13 mouse cellular contexts compared by ENCODE assay signal in genomic region chr7:12880036-12880435, GRCm38 (mm10). TPM values are rescaled to one million over a fixed set of nuclear protein-coding genes. Genes with fewer than 3 reads are reported as not detected.
DNase-seq lines count a peak whose midpoint lies in the region; ATAC-seq and TF ChIP-seq lines count a peak whose summit lies in the region.
"Had no signal": no experiment of that assay in that cellular context is flagged by ENCODE, and none has a peak within 500 bp of the region (broad histone marks: within the 10 kb centered on the region; RNA-seq: fewer than 3 reads in every experiment).

No protein-coding gene starts in this region.

- no peak for DNase-seq in frontal cortex, postnatal 25 days (ENCODE audit: low spot score in 2 of 2)
- no peak for DNase-seq in testis, postnatal 10 days (ENCODE audit: low spot score)
- no peak for DNase-seq in adrenal gland, postnatal 25 days
- no peak for DNase-seq in adrenal gland, postnatal 10 days
- DNase-seq: B cell, adult 2 months; kidney, adult 9 months; right cerebral cortex, adult 18-20 months had no signal

- no peaks in the 10 kb centered on the region for H3K27me3 ChIP-seq in testis, adult 2 months (ENCODE audit: control insufficient read depth, insufficient read depth, low read length)
- H3K27me3 ChIP-seq in midbrain, embryonic 16.5 days (ENCODE audit: control insufficient read depth, insufficient read depth, low read depth, low read length): no peaks in the 10 kb centered on the region
- H3K27me3 ChIP-seq: liver, embryonic 12.5 days; lung, embryonic 15.5 days had no signal

- H3K4me3 ChIP-seq in testis, adult 2 months (ENCODE audit: control insufficient read depth, low read depth, low read length): peak overlapping the region; percentile 57; the same call in 1 of the 2 replicates
- H3K4me3 ChIP-seq in midbrain, embryonic 16.5 days (ENCODE audit: low read depth, low read length): peak overlapping the region; percentile 85; the same call in 1 of the 2 replicates

- no peak for TF ChIP-seq CTCF in testis, adult 2 months (IDR thresholded peaks at IDR 0.05; ENCODE audit: control insufficient read depth, insufficient read depth, insufficient replicate concordance, low read depth, low read length)

- H3K36me3 ChIP-seq in testis, adult 2 months (ENCODE audit: control insufficient read depth, insufficient read depth, low read length): no peaks in the 10 kb centered on the region
- peaks cover 7% of the 10 kb centered on the region for H3K36me3 ChIP-seq in midbrain, embryonic 16.5 days (ENCODE audit: control insufficient read depth, insufficient read depth, low read length)
- H3K36me3 ChIP-seq: liver, embryonic 12.5 days had no signal

- no peaks in the 10 kb centered on the region for H3K9me3 ChIP-seq in midbrain, embryonic 16.5 days (replicated peaks; ENCODE audit: control insufficient read depth, low read length, poor library complexity, severe bottlenecking)
- H3K9me3 ChIP-seq: liver, embryonic 12.5 days; lung, embryonic 15.5 days had no signal

- no peak overlapping the region for H3K27ac ChIP-seq in testis, adult 2 months (ENCODE audit: control insufficient read depth, insufficient read depth, low read depth, low read length)
- H3K27ac ChIP-seq in midbrain, embryonic 16.5 days (ENCODE audit: low read length): no peak overlapping the region
- H3K27ac ChIP-seq: liver, embryonic 12.5 days; lung, embryonic 15.5 days had no signal

- peak; percentile 46 for ATAC-seq in frontal cortex, adult (ENCODE audit: low TSS enrichment)
- ATAC-seq in midbrain, embryonic 16.5 days: peak; percentile 33; the same call in 1 of the 2 replicates

- TF ChIP-seq POLR2A in testis, adult 2 months (IDR thresholded peaks at IDR 0.05; ENCODE audit: control insufficient read depth, low read depth, low read length): no peak

- H3K4me2 ChIP-seq in midbrain, embryonic 16.5 days (ENCODE audit: low read length): peak overlapping the region; percentile 71

- H3K9ac ChIP-seq in midbrain, embryonic 16.5 days (ENCODE audit: low read depth, low read length): no peak overlapping the region

- H3K4me1 ChIP-seq in testis, adult 2 months (ENCODE audit: control insufficient read depth, insufficient read depth, low read length): peaks cover 6% of the 10 kb centered on the region
- peaks cover 15% of the 10 kb centered on the region for H3K4me1 ChIP-seq in midbrain, embryonic 16.5 days (ENCODE audit: control insufficient read depth, insufficient read depth, low read length)

RNA-seq across cellular contexts. Expression of gene Zfp128, which starts 0.9 kb away (rescaled TPM):
- polyA plus RNA-seq in testis, adult 2 months (2012; rRNA removed): 3.4 and 3.5 TPM in 2 replicates
- polyA plus RNA-seq in midbrain, embryonic 16.5 days (2015; fragmentation: Nextera tagmentation; extraction: Ambion mirVana): 8.2 and 8.7 TPM in 2 replicates
- total RNA-seq in adrenal gland, postnatal 25 days (2021): 3.6 and 3.7 TPM in 2 replicates
- 1 to 10 TPM; 3.4 to 4.2 TPM for total RNA-seq in adrenal gland, postnatal 10 days (2021)

RNA-seq across cellular contexts. Expression of gene Zscan22, which starts 17.6 kb away (rescaled TPM):
- polyA plus RNA-seq in testis, adult 2 months (2012; rRNA removed): 19.0 and 20.7 TPM in 2 replicates
- 11.1 and 11.5 TPM in 2 replicates for polyA plus RNA-seq in midbrain, embryonic 16.5 days (2015; fragmentation: Nextera tagmentation; extraction: Ambion mirVana)
- 13.6 and 17.5 TPM in 2 replicates for total RNA-seq in adrenal gland, postnatal 25 days (2021)
- 10 to 100 TPM in 1 of 2 experiments, 1 to 10 TPM in 1; 9.7 to 10.2 TPM for total RNA-seq in adrenal gland, postnatal 10 days (2021)
- total RNA-seq: monocyte, adult 5-6 weeks had no signal

RNA-seq across cellular contexts. Expression of gene Rps5, which starts 42.1 kb away (rescaled TPM):
- 512 and 591 TPM in 2 replicates for polyA plus RNA-seq in testis, adult 2 months (2012; rRNA removed)
- polyA plus RNA-seq in midbrain, embryonic 16.5 days (2015; fragmentation: Nextera tagmentation; extraction: Ambion mirVana): 512 and 515 TPM in 2 replicates
- 829 and 881 TPM in 2 replicates for total RNA-seq in adrenal gland, postnatal 25 days (2021)
- total RNA-seq in adrenal gland, postnatal 10 days (2021): 1,000 to 10,000 TPM; 1,018 to 1,027 TPM

RNA-seq across cellular contexts. Expression of gene Zfp110, which starts 45.5 kb away (rescaled TPM):
- 33.3 and 34.2 TPM in 2 replicates for polyA plus RNA-seq in testis, adult 2 months (2012; rRNA removed)
- polyA plus RNA-seq in midbrain, embryonic 16.5 days (2015; fragmentation: Nextera tagmentation; extraction: Ambion mirVana): 30.1 and 30.6 TPM in 2 replicates
- 23.1 and 27.2 TPM in 2 replicates for total RNA-seq in adrenal gland, postnatal 25 days (2021)
- 10 to 100 TPM; 22.4 to 25.6 TPM for total RNA-seq in adrenal gland, postnatal 10 days (2021)

RNA-seq across cellular contexts. Expression of gene Rnf225, which starts 47.2 kb away (rescaled TPM):
- polyA plus RNA-seq in testis, adult 2 months (2012; rRNA removed): 0.12 and 0.13 TPM in 2 replicates
- polyA plus RNA-seq in midbrain, embryonic 16.5 days (2015; fragmentation: Nextera tagmentation; extraction: Ambion mirVana): 0.98 and 1.2 TPM in 2 replicates
- 0.18 and 0.29 TPM in 2 replicates for total RNA-seq in adrenal gland, postnatal 25 days (2021)
- under 1 TPM; 0.36 to 0.54 TPM for total RNA-seq in adrenal gland, postnatal 10 days (2021)
- total RNA-seq: monocyte, adult 5-6 weeks had no signal
